Mouse (Mus musculus): ENCODE measurements around the gene Dnajb8. TPM values are rescaled to one million over a fixed set of nuclear protein-coding genes. Genes with fewer than 3 reads are reported as not detected.

The Dnajb8 gene
- polyA plus RNA-seq, 1 experiment from 2014 or later = not detected

GRCm38 (mm10) chr6:88292274-88292909 is 70.3 kb downstream of the Dnajb8 start:
- Histone ChIP-seq H3K9ac (replicated peaks; ENCODE audit: low read depth, low read length) (no peak overlapping the region), H3K27me3 (replicated peaks; ENCODE audit: control insufficient read depth, insufficient read depth, low read length) (no peaks in the 10 kb centered on the region)
- ATAC-seq = no peak

GRCm38 (mm10) chr6:88299491-88299890 is 77.4 kb downstream of the Dnajb8 start:
- Histone ChIP-seq H3K36me3 (ENCODE audit: control insufficient read depth, insufficient read depth) (no peaks in the 10 kb centered on the region), H3K9me3 (ENCODE audit: control insufficient read depth, low read length) (no peaks in the 10 kb centered on the region), H3K4me2 (ENCODE audit: low read length) (no peak overlapping the region), H3K4me1 (replicated peaks; ENCODE audit: control insufficient read depth, insufficient read depth, low read length) (no peaks in the 10 kb centered on the region), H3K27ac (ENCODE audit: low read length) (no peak overlapping the region), H3K9ac (replicated peaks; ENCODE audit: low read depth, low read length) (no peak overlapping the region), H3K4me3 (replicated peaks; ENCODE audit: low read length) (no peak overlapping the region), H3K27me3 (replicated peaks; ENCODE audit: control insufficient read depth, insufficient read depth, low read length) (no peaks in the 10 kb centered on the region)
- no peak for ATAC-seq
- 78% methylated on average over 2 of the region's 2 CpGs for WGBS

More at GRCm38 (mm10) chr6:88292274-88292909, 70.3 kb downstream of the Dnajb8 start:
- no peak overlapping the region for H3K4me3 ChIP-seq (replicated peaks; ENCODE audit: low read length)
- peaks cover 12% of the 10 kb centered on the region for H3K4me1 ChIP-seq (replicated peaks; ENCODE audit: control insufficient read depth, insufficient read depth, low read length)
- H3K27ac ChIP-seq (ENCODE audit: low read length) = no peak overlapping the region
- no peaks in the 10 kb centered on the region for H3K36me3 ChIP-seq (ENCODE audit: control insufficient read depth, insufficient read depth)
- H3K4me2 ChIP-seq (ENCODE audit: low read length) = no peak overlapping the region
- no peaks in the 10 kb centered on the region for H3K9me3 ChIP-seq (ENCODE audit: control insufficient read depth, low read length)
- 78% methylated on average over 4 of the region's 4 CpGs for WGBS

GRCm38 (mm10) chr6:88301234-88301633 is 79.2 kb downstream of the Dnajb8 start:
- no peaks in the 10 kb centered on the region for H3K4me1 ChIP-seq (replicated peaks; ENCODE audit: control insufficient read depth, insufficient read depth, low read length)
- no peak overlapping the region for H3K4me2 ChIP-seq (ENCODE audit: low read length)
- no peak overlapping the region for H3K9ac ChIP-seq (replicated peaks; ENCODE audit: low read depth, low read length)
- no peaks in the 10 kb centered on the region for H3K36me3 ChIP-seq (ENCODE audit: control insufficient read depth, insufficient read depth)
- no peak overlapping the region for H3K4me3 ChIP-seq (replicated peaks; ENCODE audit: low read length)
- 81% methylated on average over 7 of the region's 7 CpGs for WGBS
- no peaks in the 10 kb centered on the region for H3K9me3 ChIP-seq (ENCODE audit: control insufficient read depth, low read length)
- no peak overlapping the region for H3K27ac ChIP-seq (ENCODE audit: low read length)
- H3K27me3 ChIP-seq (replicated peaks; ENCODE audit: control insufficient read depth, insufficient read depth, low read length) = no peaks in the 10 kb centered on the region
- no peak for ATAC-seq

Other genes with a start within 250 kb of the Dnajb8 start
- 18.4 and 19.8 TPM in 2 replicates for gene H1fx, start 240.6 kb upstream of the Dnajb8 start, polyA plus RNA-seq (2015; fragmentation: Nextera tagmentation; extraction: Ambion mirVana)
- 343 TPM in 2 replicates for gene Rab7, start 177.0 kb upstream of the Dnajb8 start, polyA plus RNA-seq (2015; fragmentation: Nextera tagmentation; extraction: Ambion mirVana)
- gene Rpn1, start 137.8 kb upstream of the Dnajb8 start, polyA plus RNA-seq (2015; fragmentation: Nextera tagmentation; extraction: Ambion mirVana) = 273 and 275 TPM in 2 replicates
- 1.8 TPM in 2 replicates for gene Gata2, start 28.4 kb upstream of the Dnajb8 start, polyA plus RNA-seq (2015; fragmentation: Nextera tagmentation; extraction: Ambion mirVana)
- 29.4 and 30.8 TPM in 2 replicates for gene Eefsec, start 224.3 kb downstream of the Dnajb8 start, polyA plus RNA-seq (2015; fragmentation: Nextera tagmentation; extraction: Ambion mirVana)
- 133 and 146 TPM in 2 replicates for gene Ruvbl1, start 243.1 kb downstream of the Dnajb8 start, polyA plus RNA-seq (2015; fragmentation: Nextera tagmentation; extraction: Ambion mirVana)